Mouse (Mus musculus) midbrain, embryonic 15.5 days (tissue): ENCODE data around the gene Cic. TPM values are rescaled to one million over a fixed set of nuclear protein-coding genes. Genes with fewer than 3 reads are reported as not detected.
"Not testable (repeated sequence)": the region's sequence is repeated elsewhere in the genome, so short reads cannot be mapped to it uniquely, and the experiment has no call there.

Experiments used
- ATAC-seq: fragments of 200-750 bp; cut with Nextera tagmentation; replicated peaks from 2 replicates; pipeline ENCODE4 v1.8.0; 2017; ENCODE audit warnings: moderate TSS enrichment
- H3K27ac ChIP-seq: fragments of 300-500 bp; sonication (generic); 2 replicates; pipeline ENCODE4 v1.5.1; 2015; ENCODE audit warnings: mild to moderate bottlenecking, inconsistent platforms
- H3K27me3 ChIP-seq: fragments of 300-500 bp; sonication (generic); replicated peaks from 2 replicates; pipeline ENCODE4 v1.6.1; 2015; ENCODE audit warnings: inconsistent platforms
- H3K36me3 ChIP-seq: fragments of 300-500 bp; sonication (generic); replicated peaks from 2 replicates; pipeline ENCODE4 v1.6.1; 2015; ENCODE audit warnings: inconsistent platforms
- H3K4me1 ChIP-seq: fragments of 300-500 bp; sonication (generic); 2 replicates; pipeline ENCODE4 v1.6.1; 2015; ENCODE audit warnings: inconsistent platforms
- H3K4me2 ChIP-seq: fragments of 300-500 bp; sonication (generic); 2 replicates; pipeline ENCODE4 v1.6.1; 2015; ENCODE audit warnings: inconsistent platforms, mild to moderate bottlenecking, moderate library complexity
- H3K4me3 ChIP-seq: fragments of 300-500 bp; sonication (generic); 2 replicates; pipeline ENCODE4 v1.5.1; 2015; ENCODE audit warnings: mild to moderate bottlenecking, inconsistent platforms
- H3K9ac ChIP-seq: fragments of 300-500 bp; sonication (generic); 2 replicates; pipeline ENCODE4 v1.6.1; 2015; ENCODE audit warnings: mild to moderate bottlenecking, inconsistent platforms
- H3K9me3 ChIP-seq: fragments of 300-500 bp; sonication (generic); 2 replicates; pipeline ENCODE4 v1.6.1; 2016; ENCODE audit warnings: inconsistent platforms
- WGBS: fragments of 180-500 bp; shearing (Covaris S2); methylation state at CpG from one replicate; pipeline ENCODE4 v1.1.7; 2015; ENCODE audit warnings: mixed read lengths; 5-methylcytosine and 5-hydroxymethylcytosine counted together
- polyA plus RNA-seq: library from polyadenylated mRNA; unstranded; fragments of >200 nt; fragmentation: Nextera tagmentation; extraction: Ambion mirVana; gene quantifications from 2 replicates; pipeline ENCODE4 v1.2.1, GENCODE M21; 2015

The Cic gene
- polyA plus RNA-seq, 1 experiment from 2014 or later = 45.9 TPM

DNA sequence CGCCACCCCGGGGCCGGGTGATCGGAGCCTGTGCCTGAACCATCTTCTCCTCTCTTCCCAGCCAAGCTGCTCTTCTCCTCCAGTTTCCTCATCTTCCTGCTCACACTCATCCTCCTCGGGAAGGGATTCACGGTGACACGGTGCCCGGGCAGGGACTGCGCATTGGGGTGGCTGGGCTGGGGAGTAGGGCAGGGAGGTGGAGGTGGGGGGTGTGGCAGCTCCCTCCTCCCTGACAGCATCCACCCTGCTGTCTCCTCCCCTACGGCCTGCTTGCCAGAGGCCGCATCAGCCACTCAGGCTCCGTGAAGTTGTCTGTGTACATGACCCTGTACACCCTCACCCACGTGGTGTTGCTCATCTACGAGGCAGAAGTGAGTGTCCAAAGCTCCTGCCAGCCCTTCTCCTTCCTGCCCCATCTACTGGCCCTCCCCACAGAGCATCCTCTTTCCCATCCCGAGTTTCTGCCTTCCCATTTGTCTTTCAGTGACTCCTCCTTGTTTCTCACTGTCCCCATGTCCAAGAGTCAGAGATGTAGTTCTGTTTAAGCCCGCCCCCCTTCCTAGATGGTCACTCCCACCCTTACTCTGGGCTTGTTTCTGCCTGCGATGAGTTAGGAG lies 41.3 kb downstream of the Cic start:
- Histone ChIP-seq H3K4me1 (peaks cover 12% of the 10 kb centered on the region), H3K36me3 (no peaks in the 10 kb centered on the region), H3K27me3 (peaks cover 29% of the 10 kb centered on the region), H3K4me3 (no peak overlapping the region), H3K9me3 (no peaks in the 10 kb centered on the region), H3K27ac (no peak overlapping the region), H3K4me2 (no peak overlapping the region), H3K9ac (no peak overlapping the region)
- WGBS = 60% methylated on average over 17 of the region's 17 CpGs
- no peak for ATAC-seq

DNA sequence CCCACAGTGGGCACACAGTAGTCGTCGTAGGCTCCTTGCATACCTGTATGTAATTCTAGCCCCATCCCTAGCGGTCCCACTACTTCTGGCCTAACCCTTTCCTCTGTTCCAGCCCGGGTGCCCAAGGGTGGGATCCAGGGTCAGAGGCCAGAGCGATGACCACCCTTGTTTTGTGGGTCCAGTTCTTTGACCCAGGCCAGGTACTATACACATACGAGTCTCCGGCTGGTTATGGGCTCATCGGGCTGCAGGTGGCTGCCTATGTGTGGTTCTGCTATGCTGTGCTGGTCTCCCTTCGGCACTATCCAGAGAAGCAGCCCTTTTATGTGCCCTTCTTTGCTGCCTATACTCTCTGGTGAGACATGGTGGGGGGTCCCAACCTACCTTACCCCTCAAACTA lies 41.9 kb downstream of the Cic start:
- Histone ChIP-seq H3K9me3 (no peaks in the 10 kb centered on the region), H3K4me1 (peaks cover 12% of the 10 kb centered on the region), H3K27me3 (peaks cover 35% of the 10 kb centered on the region), H3K4me3 (no peak overlapping the region), H3K36me3 (no peaks in the 10 kb centered on the region), H3K4me2 (no peak overlapping the region), H3K27ac (no peak overlapping the region), H3K9ac (no peak overlapping the region)
- ATAC-seq = no peak
- whole genome bisulfite sequencing = 95% methylated on average over 9 of the region's 9 CpGs

DNA sequence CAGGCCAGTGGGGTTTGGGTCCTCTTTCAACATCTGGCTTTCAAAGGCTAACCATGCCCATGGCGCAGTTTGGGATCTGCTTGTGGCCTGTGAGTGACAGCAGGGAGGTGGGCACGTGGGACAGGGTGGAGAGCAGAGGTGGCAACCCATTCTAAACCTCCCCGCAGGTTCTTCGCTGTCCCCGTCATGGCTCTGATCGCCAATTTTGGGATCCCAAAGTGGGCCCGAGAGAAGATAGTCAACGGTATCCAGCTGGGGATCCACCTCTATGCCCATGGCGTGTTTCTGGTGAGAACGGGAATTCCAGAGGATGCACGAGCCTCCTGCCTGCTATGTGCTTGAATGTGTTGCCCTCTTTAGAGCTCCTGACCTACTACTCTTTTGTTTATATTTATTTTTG lies 43.7 kb downstream of the Cic start:
- Histone ChIP-seq H3K27ac (no peak overlapping the region), H3K4me3 (no peak overlapping the region), H3K4me2 (no peak overlapping the region), H3K9me3 (no peaks in the 10 kb centered on the region), H3K36me3 (no peaks in the 10 kb centered on the region), H3K27me3 (peaks cover 43% of the 10 kb centered on the region), H3K9ac (no peak overlapping the region), H3K4me1 (peaks cover 23% of the 10 kb centered on the region)
- ATAC-seq = no peak
- WGBS = 85% methylated on average over 11 of the region's 11 CpGs

DNA sequence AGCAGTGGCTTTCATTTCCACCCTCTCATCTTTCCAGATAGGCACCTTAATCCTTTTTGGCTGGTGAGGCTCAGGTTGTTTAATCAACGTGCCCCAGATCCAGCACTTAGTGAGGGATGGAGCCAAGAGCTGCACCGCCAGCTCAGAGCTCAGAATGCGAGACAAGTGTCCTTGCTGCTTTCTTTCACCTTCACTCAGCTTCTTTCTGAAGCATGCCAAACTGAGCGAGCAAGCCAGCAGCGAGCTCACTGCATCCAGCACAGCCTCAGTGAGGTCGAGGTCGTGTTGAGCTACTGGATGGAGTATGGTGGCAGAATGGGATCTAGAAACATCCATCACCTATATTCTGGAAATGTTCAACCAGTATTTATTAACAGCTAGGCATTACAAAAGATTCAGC lies 45.8 kb downstream of the Cic start:
- 49% methylated on average over 7 of the region's 7 CpGs for WGBS
- peaks cover 30% of the 10 kb centered on the region for H3K4me1 ChIP-seq
- H3K36me3 ChIP-seq = no peaks in the 10 kb centered on the region
- no peaks in the 10 kb centered on the region for H3K9me3 ChIP-seq
- H3K9ac ChIP-seq = no peak overlapping the region; the same call in 1 of the 2 replicates
- H3K4me3 ChIP-seq = no peak overlapping the region
- no peak overlapping the region for H3K4me2 ChIP-seq
- H3K27ac ChIP-seq = no peak overlapping the region
- ATAC-seq = no peak
- H3K27me3 ChIP-seq = peaks cover 43% of the 10 kb centered on the region

DNA sequence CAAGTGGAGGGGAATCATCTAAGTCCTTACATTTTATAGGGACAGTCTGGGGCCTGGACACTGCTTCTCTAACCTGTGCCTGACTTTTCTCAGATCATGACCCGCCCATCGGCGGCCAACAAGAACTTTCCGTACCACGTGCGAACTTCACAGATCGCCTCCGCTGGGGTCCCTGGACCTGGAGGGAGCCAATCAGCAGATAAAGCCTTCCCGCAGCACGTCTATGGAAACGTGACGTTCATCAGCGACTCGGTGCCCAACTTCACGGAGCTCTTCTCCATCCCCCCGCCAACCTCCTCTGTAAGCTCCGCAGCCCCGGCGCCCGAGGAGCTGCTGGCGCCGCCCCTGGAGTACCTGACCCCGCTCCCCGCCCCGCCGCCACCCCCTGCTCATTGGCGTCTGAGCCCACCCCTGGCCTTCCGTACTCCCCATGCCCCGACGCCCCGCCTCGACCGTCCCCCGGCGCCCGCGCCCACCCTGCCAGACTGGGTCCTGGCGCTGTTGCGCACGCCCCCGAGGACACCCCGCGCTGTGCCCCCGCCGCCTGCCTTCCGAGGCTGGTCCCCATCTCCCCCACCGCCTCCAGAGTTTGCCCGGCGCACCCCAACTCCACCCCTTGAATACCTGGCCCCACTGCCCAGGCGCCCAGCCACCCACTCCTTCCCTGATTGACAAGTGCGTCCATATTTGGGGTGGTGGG lies 47.3 kb downstream of the Cic start:
- Histone ChIP-seq H3K4me1 (peaks cover 38% of the 10 kb centered on the region), H3K4me2 (peak overlapping the region; percentile 53), H3K27me3 (peaks cover 43% of the 10 kb centered on the region), H3K36me3 (no peaks in the 10 kb centered on the region), H3K4me3 (peak overlapping the region; percentile 27), H3K27ac (no peak overlapping the region), H3K9ac (no peak overlapping the region; the same call in 1 of the 2 replicates), H3K9me3 (no peaks in the 10 kb centered on the region)
- WGBS = 3% methylated on average over 49 of the region's 51 CpGs
- ATAC-seq = no peak

DNA sequence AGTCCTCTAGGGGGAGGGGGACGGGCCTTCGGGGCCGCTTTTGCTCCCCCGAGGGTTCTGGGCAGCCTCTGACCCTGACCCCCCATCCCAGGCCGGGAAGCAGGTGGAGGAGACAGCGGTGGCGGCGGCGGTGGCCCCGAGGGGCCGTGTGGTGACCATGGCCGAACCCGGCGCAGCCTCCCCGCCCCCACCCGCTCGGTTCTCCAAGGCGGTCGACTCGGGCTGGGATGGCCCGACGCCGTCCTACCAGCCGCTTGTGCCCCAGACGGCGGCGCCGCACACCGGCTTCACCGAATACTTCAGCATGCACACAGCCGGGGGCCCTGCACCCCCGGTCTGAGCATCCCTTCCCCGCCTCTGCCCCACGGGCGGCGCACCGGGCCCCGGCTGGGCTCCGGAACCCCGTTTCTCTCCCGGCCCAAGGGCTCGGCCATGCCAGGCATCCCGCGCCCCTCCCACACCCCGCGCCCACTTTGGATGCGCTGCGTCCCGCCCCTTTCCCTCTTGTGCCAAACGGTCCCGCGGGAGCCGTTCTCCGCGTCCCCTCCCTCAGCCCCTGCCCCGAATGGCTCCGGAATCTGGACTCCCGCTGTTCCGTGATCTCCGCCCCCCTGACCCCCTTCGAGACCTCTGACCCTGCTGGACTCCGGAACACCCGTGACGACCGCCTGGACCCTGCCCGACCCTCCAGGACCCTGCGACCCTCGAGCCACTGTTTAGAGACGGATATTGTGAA lies 48.0 kb downstream of the Cic start:
- H3K4me3 ChIP-seq = peak overlapping the region; percentile 27
- no peak for ATAC-seq

DNA sequence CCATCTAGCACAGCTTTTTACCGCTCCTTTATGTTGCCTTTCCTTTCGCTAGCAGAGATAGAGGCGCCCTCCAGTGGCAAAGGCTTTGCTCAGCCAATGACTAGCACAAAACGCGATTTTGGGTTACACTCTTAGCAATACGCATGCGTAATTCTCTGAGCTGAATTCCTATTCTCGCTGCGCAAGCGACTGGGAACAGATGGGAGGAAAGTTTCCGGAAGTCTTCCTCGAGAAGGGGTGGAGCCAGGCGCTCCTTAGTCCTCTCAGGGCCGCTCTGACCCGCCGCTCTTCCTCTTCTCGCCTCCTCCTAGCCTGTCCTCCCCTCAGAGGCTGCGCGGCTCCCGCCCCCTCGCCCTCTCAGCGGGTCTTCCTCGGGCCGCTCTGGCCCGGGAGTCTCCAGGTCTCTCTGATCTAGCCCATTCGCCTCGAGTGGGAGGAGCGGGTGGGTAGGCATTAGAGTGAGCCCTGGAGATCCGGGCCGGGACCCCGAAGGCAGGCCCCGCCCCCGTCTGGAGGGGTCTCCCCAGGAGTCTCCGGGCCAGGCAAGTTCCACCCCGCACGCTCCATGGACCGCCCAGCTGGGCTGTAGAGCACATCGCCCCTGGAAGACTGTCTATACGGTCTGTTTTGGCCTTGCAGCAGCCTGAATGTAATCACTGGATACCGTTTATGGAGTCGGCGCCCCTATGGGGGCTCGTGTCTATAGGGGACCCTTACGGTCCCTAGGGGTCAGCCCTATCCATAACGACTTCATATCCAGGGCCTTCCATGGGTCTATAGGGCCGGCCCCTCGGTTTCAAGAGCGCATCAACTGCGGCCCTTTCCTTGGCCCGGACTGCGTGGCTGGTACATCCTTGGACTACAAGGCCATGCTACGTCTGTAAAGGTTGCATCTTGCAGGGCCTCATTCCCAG lies 49.3 kb downstream of the Cic start, which contains the start of gene Megf8:
TSS of gene Megf8 (plus strand) at position 633 of the 914 bp plus-strand sequence.
- Histone ChIP-seq H3K9ac (peak within 1 kb of the TSS; percentile 72), H3K4me2 (peak within 1 kb of the TSS; percentile 94), H3K4me3 (peak within 1 kb of the TSS; percentile 55), H3K4me1 (peaks cover 49% of the 10 kb centered on the region), H3K27ac (peak within 1 kb of the TSS; percentile 86), H3K27me3 (peaks cover 34% of the 10 kb centered on the region), H3K9me3 (no peaks in the 10 kb centered on the region), H3K36me3 (no peaks in the 10 kb centered on the region)
- WGBS = under 1% methylated on average over 52 of the region's 52 CpGs
- ATAC-seq = peak; percentile 98

More for the DNA sequence above, 48.0 kb downstream of the Cic start:
- Histone ChIP-seq H3K9me3 (no peaks in the 10 kb centered on the region), H3K4me1 (peaks cover 39% of the 10 kb centered on the region), H3K4me2 (peak overlapping the region; percentile 53), H3K27ac (peak overlapping the region; percentile 65; the same call in 1 of the 2 replicates), H3K36me3 (no peaks in the 10 kb centered on the region), H3K27me3 (peaks cover 43% of the 10 kb centered on the region), H3K9ac (peak overlapping the region; percentile 21; the same call in 1 of the 2 replicates)
- WGBS = under 1% methylated on average over 68 of the region's 69 CpGs

DNA sequence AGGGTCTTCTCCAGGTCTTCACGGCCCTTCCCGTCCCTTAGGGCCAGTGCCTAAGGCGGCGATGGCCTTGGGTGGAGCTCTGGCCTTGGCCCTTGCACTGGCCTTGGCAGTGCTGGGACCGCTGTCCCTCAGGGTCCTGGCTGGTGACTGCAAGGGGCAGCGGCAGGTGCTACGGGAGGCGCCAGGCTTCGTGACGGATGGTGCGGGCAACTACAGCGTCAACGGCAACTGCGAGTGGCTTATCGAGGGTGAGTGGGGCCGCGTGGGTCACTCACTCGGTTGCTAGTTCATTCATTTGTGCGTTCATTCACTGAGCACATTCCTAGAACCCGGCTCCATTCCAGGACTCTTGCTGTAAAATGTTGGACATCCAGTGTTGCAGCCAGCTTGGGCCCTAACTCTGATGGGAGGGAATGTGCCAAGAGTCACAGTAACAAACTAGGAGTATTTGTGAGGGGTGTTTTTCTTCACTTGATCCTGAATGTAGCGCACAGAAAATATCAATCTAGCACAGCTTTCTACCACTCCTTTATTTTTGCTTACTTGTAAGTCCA lies 50.0 kb downstream of the Cic start:
- 12% methylated on average over 21 of the region's 21 CpGs for WGBS
- Histone ChIP-seq H3K4me3 (peak overlapping the region; percentile 55), H3K9ac (peak overlapping the region; percentile 72), H3K36me3 (no peaks in the 10 kb centered on the region), H3K27ac (peak overlapping the region; percentile 86), H3K4me1 (peaks cover 54% of the 10 kb centered on the region), H3K9me3 (no peaks in the 10 kb centered on the region), H3K27me3 (peaks cover 26% of the 10 kb centered on the region), H3K4me2 (peak overlapping the region; percentile 94)
- no peak for ATAC-seq

DNA sequence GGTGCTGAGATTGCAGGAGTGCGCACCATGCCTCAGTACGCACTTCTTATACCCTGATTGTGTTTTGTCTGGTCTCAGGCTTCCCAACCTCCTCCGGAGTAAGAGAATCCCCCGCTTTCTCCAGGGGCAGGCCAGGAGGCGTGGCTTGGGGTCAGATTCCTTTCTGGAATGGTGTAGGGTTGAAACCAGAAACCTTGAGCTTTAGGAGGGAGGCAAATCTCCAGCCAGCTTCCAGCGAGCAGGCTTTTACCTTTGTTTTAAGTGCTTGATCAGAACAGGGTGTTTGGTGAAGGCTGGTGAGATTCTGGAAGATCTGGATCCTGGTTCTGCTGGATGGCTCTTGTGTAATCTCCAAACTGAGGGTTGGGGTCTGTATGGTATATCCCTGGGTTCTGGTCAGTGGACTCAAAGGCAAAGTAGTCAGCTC lies 54.6 kb downstream of the Cic start:
- Histone ChIP-seq H3K4me2 (no peak overlapping the region), H3K9me3 (no peaks in the 10 kb centered on the region), H3K27ac (0 out of 2 replicates have a peak overlapping the region, but pooled peaks have one; percentile 53), H3K36me3 (no peaks in the 10 kb centered on the region), H3K4me1 (peaks cover 36% of the 10 kb centered on the region), H3K27me3 (no peaks in the 10 kb centered on the region), H3K9ac (no peak overlapping the region), H3K4me3 (no peak overlapping the region)
- WGBS = 12% methylated on average over 6 of the region's 6 CpGs
- ATAC-seq = no peak

DNA sequence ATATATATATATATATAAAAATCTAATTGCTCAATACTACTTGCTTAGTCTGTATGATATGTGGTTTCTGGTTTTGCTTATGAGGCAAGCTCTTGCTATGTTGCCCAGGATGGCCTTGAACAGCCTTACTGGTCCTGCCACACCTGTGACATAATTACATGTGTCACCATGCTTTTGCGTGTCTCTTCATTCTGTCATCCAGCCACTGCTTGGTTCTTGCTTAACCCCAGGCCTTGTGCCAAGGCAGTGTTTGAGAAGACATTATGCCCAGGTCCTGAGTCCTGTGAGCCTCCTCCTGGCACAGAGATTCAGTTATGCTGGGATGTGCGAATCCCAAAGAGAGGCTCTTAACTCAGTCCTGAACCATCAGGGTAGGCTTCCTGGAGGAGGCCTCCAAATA lies 55.7 kb downstream of the Cic start:
- no peak overlapping the region for H3K4me3 ChIP-seq
- H3K4me2 ChIP-seq = no peak overlapping the region
- no peaks in the 10 kb centered on the region for H3K9me3 ChIP-seq
- H3K4me1 ChIP-seq = peaks cover 26% of the 10 kb centered on the region
- no peak for ATAC-seq
- 95% methylated on average over 2 of the region's 2 CpGs for WGBS
- 0 out of 2 replicates have a peak, but pooled peaks cover 3% of the 10 kb centered on the region for H3K36me3 ChIP-seq
- H3K27ac ChIP-seq = no peak overlapping the region
- H3K9ac ChIP-seq = no peak overlapping the region
- no peaks in the 10 kb centered on the region for H3K27me3 ChIP-seq

DNA sequence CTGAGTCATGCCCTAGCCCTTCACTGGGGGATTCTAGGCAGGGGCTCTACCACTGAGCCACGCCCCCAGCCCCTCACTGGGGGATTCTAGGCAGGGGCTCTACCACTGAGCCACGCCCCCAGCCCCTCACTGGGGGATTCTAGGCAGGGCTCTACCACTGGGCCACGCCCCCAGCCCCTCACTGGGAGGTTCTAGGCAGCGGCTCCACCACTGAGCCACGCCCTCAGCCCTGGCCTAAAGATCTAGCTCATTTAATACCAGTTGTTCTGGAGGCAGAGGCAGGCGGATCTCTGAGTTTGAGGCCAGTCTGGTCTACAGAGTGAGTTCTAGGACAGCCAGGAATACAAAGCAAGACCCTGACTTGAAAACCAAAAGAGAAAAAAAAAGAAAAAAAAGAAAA lies 57.9 kb downstream of the Cic start:
- not testable (repeated sequence) for H3K27me3 ChIP-seq, H3K9me3 ChIP-seq, H3K9ac ChIP-seq, H3K4me3 ChIP-seq, H3K36me3 ChIP-seq, H3K27ac ChIP-seq, H3K4me2 ChIP-seq, ATAC-seq
- 90% methylated on average over 6 of the region's 6 CpGs for WGBS
- peaks cover 15% of the 10 kb centered on the region for H3K4me1 ChIP-seq
